Mouse (Mus musculus) kidney, adult 2 months (tissue): Measurements from ENCODE around the gene Slfn5. TPM values are rescaled to one million over a fixed set of nuclear protein-coding genes. Genes with fewer than 3 reads are reported as not detected.

Experiments
- DNase-seq: peaks from one replicate; pipeline ENCODE4 v3.0.0; 2021
- H3K27ac ChIP-seq: fragments of 200-500 bp; 2 replicates; pipeline ENCODE4 v1.5.1; 2012; ENCODE audit warnings: low read depth, low read length, control low read depth, inconsistent platforms; ENCODE audit not compliant: insufficient read depth
- H3K27me3 ChIP-seq: fragments of 200-500 bp; replicated peaks from 2 replicates; pipeline ENCODE4 v1.6.1; 2012; ENCODE audit warnings: mild to moderate bottlenecking, moderate library complexity, low read length, inconsistent platforms; ENCODE audit not compliant: control insufficient read depth, insufficient read depth
- H3K36me3 ChIP-seq: fragments of 200-500 bp; 2 replicates; pipeline ENCODE4 v1.6.1; 2012; ENCODE audit warnings: mild to moderate bottlenecking, moderate library complexity, low read length, inconsistent platforms; ENCODE audit not compliant: control insufficient read depth, insufficient read depth
- H3K4me1 ChIP-seq: fragments of 200-500 bp; 2 replicates; pipeline ENCODE4 v1.6.1; 2011; ENCODE audit warnings: low read length; ENCODE audit not compliant: control insufficient read depth, insufficient read depth
- H3K4me3 ChIP-seq: fragments of 200-500 bp; 2 replicates; pipeline ENCODE4 v1.5.1; 2011; ENCODE audit warnings: mild to moderate bottlenecking, low read depth, low read length, control low read depth; ENCODE audit not compliant: insufficient read depth
- CTCF ChIP-seq: fragments of 200-500 bp; conservative IDR thresholded peaks from 2 replicates; pipeline ENCODE4 v1.5.1; 2011; ENCODE audit warnings: low read depth, mild to moderate bottlenecking, control low read depth, low read length, moderate library complexity, mixed read lengths; ENCODE audit not compliant: insufficient read depth, insufficient read length
- POLR2A ChIP-seq: fragments of 200-500 bp; IDR thresholded peaks from one replicate; pipeline ENCODE4 v1.6.1; 2011; ENCODE audit warnings: low read depth, low read length, control low read depth
- WGBS: fragments of 180-500 bp; shearing (Covaris S2); methylation state at CpG from one replicate; pipeline ENCODE4 v1.1.7; 2018; 5-methylcytosine and 5-hydroxymethylcytosine counted together
- polyA plus RNA-seq: library from polyadenylated mRNA; depleted of rRNA; stranded (reverse); fragments of >200 nt; gene quantifications from 2 replicates; pipeline ENCODE4 v1.2.3, GENCODE M21; 2012; rRNA removed

Gene Slfn5
- polyA plus RNA-seq: 14.1 and 21.4 TPM in 2 replicates

- H3K36me3 ChIP-seq: no peaks in the 10 kb centered on the region
- H3K4me1 ChIP-seq: no peaks in the 10 kb centered on the region
- H3K27ac ChIP-seq: peak within 1 kb of the TSS; percentile 98
- WGBS: 10% methylated on average over 10 of the region's 10 CpGs
- peak within 1 kb of the TSS; percentile 64 for H3K4me3 ChIP-seq
- TF ChIP-seq CTCF (no peak), POLR2A (no peak)
- DNase-seq: peak; percentile 87
- no peaks in the 10 kb centered on the region for H3K27me3 ChIP-seq
Observed at GRCm38 (mm10) chr11:82950736-82951481, at the start of gene Slfn5. Gene Slfn5 (plus strand): TSS chr11:82951349.

- no peaks in the 10 kb centered on the region for H3K27me3 ChIP-seq
- 95% methylated on average over 20 of the region's 20 CpGs for whole genome bisulfite sequencing
- DNase-seq: no peak
- H3K27ac ChIP-seq: no peak overlapping the region
- TF ChIP-seq POLR2A (no peak), CTCF (no peak)
- H3K4me1 ChIP-seq: no peaks in the 10 kb centered on the region
- peaks cover 1% of the 10 kb centered on the region for H3K36me3 ChIP-seq
- H3K4me3 ChIP-seq: no peak overlapping the region
Observed at GRCm38 (mm10) chr11:82901606-82902310, 49.4 kb upstream of the Slfn5 start.

GRCm38 (mm10) chr11:82904952-82905351 lies 46.2 kb upstream of the Slfn5 start:
- no peak for TF ChIP-seq CTCF
- H3K27ac ChIP-seq: no peak overlapping the region
- no peak for DNase-seq
- no peaks in the 10 kb centered on the region; the same call in 1 of the 2 replicates for H3K4me1 ChIP-seq
- H3K36me3 ChIP-seq: peaks cover 1% of the 10 kb centered on the region
- 51% methylated on average over 8 of the region's 8 CpGs for WGBS
- H3K4me3 ChIP-seq: no peak overlapping the region
- H3K27me3 ChIP-seq: no peaks in the 10 kb centered on the region

- H3K36me3 ChIP-seq: peaks cover 1% of the 10 kb centered on the region
- TF ChIP-seq POLR2A (no peak), CTCF (no peak)
- no peaks in the 10 kb centered on the region; the same call in 1 of the 2 replicates for H3K4me1 ChIP-seq
- WGBS: 96% methylated on average over 5 of the region's 5 CpGs
- no peak overlapping the region for H3K27ac ChIP-seq
- H3K4me3 ChIP-seq: no peak overlapping the region
- no peaks in the 10 kb centered on the region for H3K27me3 ChIP-seq
- no peak for DNase-seq
Observed at GRCm38 (mm10) chr11:82905816-82906215, 45.3 kb upstream of the Slfn5 start.

GRCm38 (mm10) chr11:82907651-82908607 lies 43.2 kb upstream of the Slfn5 start, which contains the start of gene Nle1:
Gene Nle1 (minus strand): TSS chr11:82908411.
- no peaks in the 10 kb centered on the region; the same call in 1 of the 2 replicates for H3K4me1 ChIP-seq
- no peaks in the 10 kb centered on the region; the same call in 1 of the 2 replicates for H3K27me3 ChIP-seq
- peak; percentile 91 for DNase-seq
- TF ChIP-seq CTCF (peak; percentile 79), POLR2A (no peak)
- no peaks in the 10 kb centered on the region for H3K36me3 ChIP-seq
- H3K4me3 ChIP-seq: peak within 1 kb of the TSS; percentile 66
- 2% methylated on average over 73 of the region's 73 CpGs for WGBS
- no peak within 1 kb of the TSS for H3K27ac ChIP-seq

- DNase-seq: no peak
- 53% methylated on average over 10 of the region's 10 CpGs for WGBS
- no peak overlapping the region for H3K4me3 ChIP-seq
Observed at GRCm38 (mm10) chr11:82908608-82908989, 42.5 kb upstream of the Slfn5 start.

More at GRCm38 (mm10) chr11:82908608-82908989, 42.5 kb upstream of the Slfn5 start:
- no peaks in the 10 kb centered on the region for H3K36me3 ChIP-seq
- no peak overlapping the region for H3K27ac ChIP-seq
- H3K27me3 ChIP-seq: no peaks in the 10 kb centered on the region; the same call in 1 of the 2 replicates
- TF ChIP-seq POLR2A (no peak), CTCF (no peak)
- no peaks in the 10 kb centered on the region; the same call in 1 of the 2 replicates for H3K4me1 ChIP-seq
